Mouse (Mus musculus) cortical plate, adult 2 months (tissue): ENCODE results near the gene Exoc2. TPM values are rescaled to one million over a fixed set of nuclear protein-coding genes. Genes with fewer than 3 reads are reported as not detected.

Experiments
- H3K27ac ChIP-seq: fragments of 200-500 bp; 2 replicates; pipeline ENCODE4 v1.5.1; 2012; ENCODE audit warnings: low read length, control low read depth, inconsistent platforms; ENCODE audit not compliant: insufficient read depth
- H3K4me1 ChIP-seq: fragments of 200-500 bp; 2 replicates; pipeline ENCODE4 v1.6.1; 2011; ENCODE audit warnings: low read length; ENCODE audit not compliant: control insufficient read depth, insufficient read depth
- H3K4me3 ChIP-seq: fragments of 200-500 bp; 2 replicates; pipeline ENCODE4 v1.5.1; 2011; ENCODE audit warnings: mild to moderate bottlenecking, low read length, control low read depth; ENCODE audit not compliant: insufficient read depth
- CTCF ChIP-seq: fragments of 200-500 bp; IDR thresholded peaks from 2 replicates; pipeline ENCODE4 v1.5.1; 2011; ENCODE audit warnings: mild to moderate bottlenecking, control low read depth, low read length; ENCODE audit not compliant: insufficient read depth; ENCODE audit errors: extremely low read depth
- POLR2A ChIP-seq: fragments of 200-500 bp; IDR thresholded peaks from 2 replicates; pipeline ENCODE4 v1.6.1; 2011; ENCODE audit warnings: mild to moderate bottlenecking, low read length, control low read depth; ENCODE audit not compliant: insufficient read depth; ENCODE audit errors: extremely low read depth
- polyA plus RNA-seq: library from polyadenylated mRNA; depleted of rRNA; stranded (reverse); fragments of >200 nt; gene quantifications from 2 replicates; pipeline ENCODE4 v1.2.3, GENCODE M21; 2012

Exoc2 gene
- polyA plus RNA-seq, 1 experiment, result 26.6 TPM

DNA sequence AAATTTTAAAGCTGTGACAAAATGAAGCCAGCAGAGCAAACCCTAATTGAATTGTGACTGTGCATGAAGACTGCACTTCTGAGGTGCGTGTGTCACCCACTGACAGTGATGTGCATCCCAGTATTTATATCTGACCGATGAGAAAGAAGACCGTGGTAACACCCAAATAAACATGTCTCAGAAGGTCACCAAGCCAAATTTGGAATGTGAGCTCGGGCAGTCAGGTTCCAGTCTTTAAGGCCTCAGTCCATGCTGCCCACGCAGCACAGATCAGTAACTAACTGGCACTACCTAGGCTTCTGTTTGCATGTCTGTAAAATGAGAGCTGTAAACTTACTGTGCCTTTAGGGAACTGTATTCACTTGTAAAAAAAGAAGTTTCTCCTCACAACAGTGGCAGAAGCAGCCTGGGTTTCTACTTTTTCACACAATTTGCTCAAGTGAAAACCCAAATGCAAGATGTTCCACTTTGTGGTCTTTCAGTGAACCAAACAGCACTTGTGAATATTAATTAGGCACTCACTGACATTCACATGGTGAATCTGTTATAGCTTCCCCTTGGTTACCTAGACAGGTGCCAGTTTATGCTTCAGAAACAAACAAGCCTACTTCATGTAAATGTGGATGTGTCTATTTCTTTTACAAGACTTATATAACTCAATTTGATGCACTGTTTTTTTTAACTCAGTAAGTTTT is 61.8 kb downstream of the Exoc2 start:
- Histone ChIP-seq H3K4me3 (no peak overlapping the region), H3K27ac (no peak overlapping the region)
- TF ChIP-seq POLR2A (no peak), CTCF (no peak)

DNA sequence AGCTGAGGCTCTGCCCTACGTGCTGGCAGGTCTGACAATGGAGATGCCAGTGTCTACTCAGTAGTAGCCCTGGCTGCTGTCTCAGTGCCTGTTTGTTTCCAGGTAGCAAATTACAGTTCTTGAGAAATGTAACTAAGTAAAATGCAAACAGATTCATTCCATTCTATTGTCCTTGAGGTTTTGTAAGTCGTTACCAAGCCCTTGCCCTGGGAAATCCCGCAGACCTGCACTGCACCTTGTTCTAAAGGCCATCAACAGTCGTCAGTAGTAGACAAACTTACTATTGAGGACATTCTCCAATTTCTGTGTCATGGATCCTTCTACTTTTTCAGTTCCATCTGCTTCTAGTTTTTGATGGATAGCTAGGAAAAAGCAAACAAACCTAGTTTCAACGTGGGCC is 63.0 kb downstream of the Exoc2 start:
- TF ChIP-seq CTCF (no peak), POLR2A (no peak)
- H3K27ac ChIP-seq, result no peak overlapping the region
- H3K4me1 ChIP-seq, result peaks cover 2% of the 10 kb centered on the region
- H3K4me3 ChIP-seq, result no peak overlapping the region

More for the DNA sequence above, 61.8 kb downstream of the Exoc2 start:
- H3K4me1 ChIP-seq, result peaks cover 2% of the 10 kb centered on the region

- TF ChIP-seq POLR2A (no peak), CTCF (no peak)
- no peak overlapping the region for H3K4me3 ChIP-seq
- no peaks in the 10 kb centered on the region for H3K4me1 ChIP-seq
- no peak overlapping the region for H3K27ac ChIP-seq
These were observed 71.6 kb downstream of the Exoc2 start for GRCm38 (mm10) chr13:30902286-30902685.

DNA sequence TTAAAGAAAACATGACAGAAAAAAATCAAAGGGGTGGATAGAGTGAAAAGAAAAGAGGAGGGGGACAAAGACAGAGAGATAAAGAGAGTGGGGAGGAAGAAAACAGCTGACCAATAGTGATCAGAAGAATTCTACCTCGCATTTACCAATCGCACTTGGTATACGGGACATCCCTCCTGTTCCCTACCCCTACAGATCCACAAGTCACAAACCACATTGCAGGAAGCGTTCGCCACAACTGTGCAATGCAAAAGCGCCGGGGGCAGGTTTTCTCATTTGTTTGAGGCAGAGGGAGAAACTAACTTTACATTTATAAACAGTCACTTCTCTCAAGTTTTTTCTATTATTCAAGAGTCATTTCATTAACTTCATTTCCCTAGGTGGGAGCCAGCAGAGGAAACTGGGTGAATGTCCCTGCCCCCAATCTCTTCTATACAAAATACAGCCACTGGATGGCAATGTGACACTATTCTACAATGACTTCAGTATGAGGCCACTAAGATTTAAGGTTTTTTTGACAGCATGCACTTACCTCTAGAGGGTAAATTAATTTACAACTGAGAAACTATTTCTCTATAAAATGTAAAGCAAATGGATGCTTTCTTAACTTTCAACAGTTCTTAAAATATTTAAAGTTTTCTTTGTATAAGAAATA is 72.4 kb downstream of the Exoc2 start:
- H3K4me1 ChIP-seq, result no peaks in the 10 kb centered on the region
- H3K27ac ChIP-seq, result no peak overlapping the region
- no peak for TF ChIP-seq CTCF
- TF ChIP-seq POLR2A, result no peak
- H3K4me3 ChIP-seq, result no peak overlapping the region

DNA sequence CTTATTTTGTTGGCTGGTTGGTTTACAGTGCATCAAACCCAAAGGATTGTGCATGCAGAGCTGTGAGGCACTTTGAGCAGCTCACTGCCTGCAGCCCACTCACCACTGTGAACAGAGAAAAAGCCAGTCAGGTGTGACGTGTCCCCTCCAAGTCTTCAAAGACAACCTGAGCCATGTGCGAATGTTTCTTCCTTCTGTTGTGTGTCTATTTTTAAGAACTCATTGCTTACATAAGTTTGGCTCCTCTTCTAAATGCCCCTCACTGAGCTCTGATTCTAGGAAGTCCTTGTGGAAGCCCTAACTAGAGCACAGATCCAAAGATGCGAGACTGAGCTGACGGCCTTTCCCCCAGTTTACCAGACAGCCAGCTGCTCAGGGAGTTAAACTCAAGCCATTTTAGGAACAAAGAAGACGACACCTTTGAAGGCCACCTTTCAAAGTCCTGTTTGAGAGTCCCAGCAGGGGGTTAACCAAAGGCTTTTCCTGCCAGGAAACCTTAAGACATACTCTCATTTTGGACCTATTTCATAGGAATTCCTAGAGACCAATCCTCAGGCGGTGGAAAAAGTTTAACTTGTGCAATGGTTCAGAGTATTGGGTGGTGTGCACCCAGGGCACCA is 79.8 kb downstream of the Exoc2 start:
- TF ChIP-seq CTCF (no peak), POLR2A (no peak)
- H3K4me3 ChIP-seq, result no peak overlapping the region
- H3K4me1 ChIP-seq, result 0 out of 2 replicates have a peak, but pooled peaks cover 1% of the 10 kb centered on the region
- no peak overlapping the region for H3K27ac ChIP-seq

DNA sequence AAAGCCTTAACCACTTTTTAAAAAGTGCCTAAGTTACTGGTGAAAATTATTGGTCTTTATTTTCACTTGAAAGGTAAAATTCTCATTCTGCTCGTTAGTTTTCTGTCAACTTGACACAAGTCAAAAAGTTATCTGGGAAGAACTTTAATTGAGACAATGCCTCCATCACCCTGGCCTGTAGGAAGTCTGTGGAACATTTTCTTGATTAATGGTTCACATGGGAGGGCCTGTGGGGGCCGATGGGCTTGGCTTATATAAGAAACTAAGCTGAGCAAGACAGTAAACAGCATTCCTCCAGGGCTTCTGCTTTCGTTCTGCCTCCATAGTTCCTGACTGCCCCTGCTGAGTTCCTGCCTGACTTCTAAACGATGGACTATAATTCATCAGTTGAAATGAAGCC is 81.6 kb downstream of the Exoc2 start:
- 0 out of 2 replicates have a peak, but pooled peaks cover 1% of the 10 kb centered on the region for H3K4me1 ChIP-seq
- no peak overlapping the region for H3K4me3 ChIP-seq
- TF ChIP-seq POLR2A (no peak), CTCF (no peak)
- H3K27ac ChIP-seq, result no peak overlapping the region

- no peak overlapping the region for H3K27ac ChIP-seq
- TF ChIP-seq CTCF, result no peak
- TF ChIP-seq POLR2A, result no peak
- 0 out of 2 replicates have a peak, but pooled peaks cover 1% of the 10 kb centered on the region for H3K4me1 ChIP-seq
- H3K4me3 ChIP-seq, result no peak overlapping the region
These were observed 82.7 kb downstream of the Exoc2 start for GRCm38 (mm10) chr13:30891223-30891622.

DNA sequence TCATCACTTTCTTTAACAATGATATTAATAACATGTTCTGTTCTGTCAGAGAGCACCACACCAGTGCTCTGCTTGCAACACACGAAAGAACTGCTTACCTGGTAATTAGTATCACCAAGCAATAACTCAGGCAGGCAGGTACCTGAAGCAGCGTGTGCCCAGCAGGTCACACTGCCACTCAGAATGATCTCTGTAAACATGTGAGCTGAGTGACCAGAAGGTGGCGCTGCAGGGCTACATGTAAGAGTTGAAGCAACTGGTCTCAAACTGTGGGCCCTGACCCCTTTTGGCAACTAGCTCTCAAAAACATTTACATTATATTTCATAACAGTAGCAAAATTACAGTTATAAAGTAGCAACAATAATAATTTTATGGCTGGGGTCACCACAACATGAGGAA is 85.4 kb downstream of the Exoc2 start:
- Histone ChIP-seq H3K27ac (no peak overlapping the region), H3K4me3 (no peak overlapping the region), H3K4me1 (no peaks in the 10 kb centered on the region)
- TF ChIP-seq CTCF, result peak; percentile 85
- TF ChIP-seq POLR2A, result no peak

GRCm38 (mm10) chr13:30880310-30880709 is 93.6 kb downstream of the Exoc2 start:
- H3K4me1 ChIP-seq, result no peaks in the 10 kb centered on the region
- no peak overlapping the region for H3K27ac ChIP-seq
- TF ChIP-seq CTCF (no peak), POLR2A (no peak)
- H3K4me3 ChIP-seq, result no peak overlapping the region

GRCm38 (mm10) chr13:30879871-30880270 is 94.0 kb downstream of the Exoc2 start:
- TF ChIP-seq CTCF, result no peak
- no peak for TF ChIP-seq POLR2A
- Histone ChIP-seq H3K4me3 (no peak overlapping the region), H3K4me1 (no peaks in the 10 kb centered on the region), H3K27ac (no peak overlapping the region)
